Mouse (Mus musculus) stomach, postnatal 0 days (tissue): ENCODE results near the gene Hk2. TPM values are rescaled to one million over a fixed set of nuclear protein-coding genes. Genes with fewer than 3 reads are reported as not detected.

Source experiments
- ATAC-seq: fragments of 200-750 bp; cut with Nextera tagmentation; 2 replicates; pipeline ENCODE4 v1.8.0; 2017; ENCODE audit not compliant: low FRiP score, low TSS enrichment
- DNase-seq: peaks from one replicate; pipeline ENCODE4 v3.0.0-alpha.2; 2016; ENCODE audit warnings: low spot score
- H3K27ac ChIP-seq: fragments of 300-500 bp; sonication (generic); replicated peaks from 2 replicates; pipeline ENCODE4 v1.5.1; 2014; ENCODE audit warnings: mild to moderate bottlenecking, control low read depth
- H3K27me3 ChIP-seq: fragments of 300-500 bp; sonication (generic); 2 replicates; pipeline ENCODE4 v1.6.1; 2014; ENCODE audit warnings: low read length; ENCODE audit not compliant: control insufficient read depth, insufficient read depth
- H3K36me3 ChIP-seq: fragments of 300-500 bp; sonication (generic); 2 replicates; pipeline ENCODE4 v1.6.1; 2014; ENCODE audit warnings: low read length, mixed read lengths; ENCODE audit not compliant: control insufficient read depth, insufficient read depth
- H3K4me1 ChIP-seq: fragments of 300-500 bp; sonication (generic); replicated peaks from 2 replicates; pipeline ENCODE4 v1.6.1; 2014; ENCODE audit warnings: antibody characterized with exemption; ENCODE audit not compliant: control insufficient read depth, insufficient read depth
- H3K4me2 ChIP-seq: fragments of 300-500 bp; sonication (generic); replicated peaks from 2 replicates; pipeline ENCODE4 v1.6.1; 2014; ENCODE audit warnings: low read depth, mild to moderate bottlenecking, control low read depth, moderate library complexity
- H3K4me3 ChIP-seq: fragments of 300-500 bp; sonication (generic); 2 replicates; pipeline ENCODE4 v1.5.1; 2014; ENCODE audit warnings: low read depth, low read length, control low read depth
- H3K9ac ChIP-seq: fragments of 300-500 bp; sonication (generic); 2 replicates; pipeline ENCODE4 v1.6.1; 2014; ENCODE audit warnings: mild to moderate bottlenecking, low read length, control low read depth, mixed read lengths
- H3K9me3 ChIP-seq: fragments of 300-500 bp; sonication (generic); 2 replicates; pipeline ENCODE4 v1.6.1; 2016; ENCODE audit warnings: low read length; ENCODE audit not compliant: control insufficient read depth
- CTCF ChIP-seq: IDR thresholded peaks from 2 replicates; pipeline ENCODE4 v1.5.1; 2016; ENCODE audit warnings: antibody characterized with exemption, low read depth, mild to moderate bottlenecking, moderate library complexity
- EP300 ChIP-seq: optimal IDR thresholded peaks from 2 replicates; pipeline ENCODE3; 2016; ENCODE audit warnings: antibody characterized with exemption
- WGBS: fragments of 180-500 bp; shearing (Covaris S2); extraction: QIAGEN DNeasy Blood & Tissue Kit; methylation state at CpG from one replicate; pipeline ENCODE4 v1.1.7; 2014; 5-methylcytosine and 5-hydroxymethylcytosine counted together
- polyA plus RNA-seq: library from polyadenylated mRNA; unstranded; fragments of >200 nt; fragmentation: Nextera tagmentation; extraction: Ambion mirVana; gene quantifications from 2 replicates; pipeline ENCODE4 v1.2.1, GENCODE M21; 2015

The Hk2 gene
- polyA plus RNA-seq = 7.1 and 8.9 TPM in 2 replicates

DNA sequence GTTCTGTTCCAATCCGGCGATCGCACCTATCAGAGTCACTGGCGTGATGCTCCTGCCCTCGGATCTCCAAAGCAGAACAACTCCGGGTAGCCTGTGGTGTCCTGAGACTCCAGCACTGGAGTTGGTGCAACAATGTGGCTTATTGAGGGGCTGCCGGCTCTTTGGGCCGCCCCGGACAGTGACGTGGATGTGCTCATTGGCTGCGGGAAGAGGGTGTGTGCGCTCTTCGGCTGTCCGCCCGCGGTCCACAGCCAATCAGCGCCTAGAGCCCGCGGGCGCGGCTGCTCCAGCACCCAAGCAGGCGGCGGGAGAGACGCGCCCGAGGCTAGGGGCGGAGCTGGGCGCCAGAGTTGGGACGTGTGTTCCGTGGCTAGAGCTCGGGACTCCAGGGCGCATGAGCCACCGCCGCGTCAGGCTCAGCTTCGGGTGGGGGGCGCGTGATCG is at the start of gene Hk2:
Gene Hk2 (minus strand): TSS at position 134 of the 444 bp plus-strand sequence.
- Histone ChIP-seq H3K9ac (peak within 1 kb of the TSS; percentile 70), H3K27ac (peak within 1 kb of the TSS; percentile 88), H3K4me3 (peak within 1 kb of the TSS; percentile 61), H3K9me3 (no peaks in the 10 kb centered on the region), H3K4me2 (peak within 1 kb of the TSS; percentile 92), H3K27me3 (no peaks in the 10 kb centered on the region), H3K4me1 (no peaks in the 10 kb centered on the region), H3K36me3 (no peaks in the 10 kb centered on the region)
- ATAC-seq = peak; percentile 95
- DNase-seq = peak; percentile 94
- WGBS = under 1% methylated on average over 38 of the region's 39 CpGs
- TF ChIP-seq CTCF (peak; percentile 20; the same call in 1 of the 2 replicates), EP300 (no peak)

DNA sequence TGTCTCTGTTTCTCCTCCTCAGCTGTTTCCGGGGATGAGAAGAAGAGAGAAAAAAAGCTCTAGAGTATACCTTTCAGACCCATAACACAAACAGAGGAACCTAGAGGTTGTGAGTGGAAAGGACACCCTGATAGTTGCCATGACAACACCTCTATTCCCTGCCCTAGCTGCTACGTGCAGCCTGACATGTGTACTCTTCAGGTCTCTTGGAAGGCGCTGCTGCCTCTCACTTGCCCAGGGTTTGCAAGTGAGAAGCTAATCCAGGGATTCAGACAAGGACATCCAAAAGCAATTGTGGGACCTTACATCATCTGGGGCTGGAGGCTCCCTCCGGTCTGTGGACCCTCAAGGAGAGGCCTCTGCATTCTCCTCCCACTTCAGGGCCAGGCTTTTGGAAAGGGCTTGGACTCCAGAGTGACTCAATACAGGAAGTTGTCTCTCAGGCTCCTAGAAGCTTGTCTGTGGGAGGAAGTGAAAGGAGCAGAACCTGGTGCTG is 47.6 kb upstream of the Hk2 start:
- Histone ChIP-seq H3K4me1 (no peaks in the 10 kb centered on the region), H3K4me2 (no peak overlapping the region), H3K36me3 (no peaks in the 10 kb centered on the region), H3K9me3 (no peaks in the 10 kb centered on the region), H3K27ac (peak overlapping the region; percentile 59), H3K9ac (no peak overlapping the region), H3K27me3 (no peaks in the 10 kb centered on the region), H3K4me3 (no peak overlapping the region)
- DNase-seq (peak; percentile 54), ATAC-seq (peak; percentile 90)
- 12% methylated on average over 4 of the region's 4 CpGs for WGBS
- TF ChIP-seq EP300 = no peak

DNA sequence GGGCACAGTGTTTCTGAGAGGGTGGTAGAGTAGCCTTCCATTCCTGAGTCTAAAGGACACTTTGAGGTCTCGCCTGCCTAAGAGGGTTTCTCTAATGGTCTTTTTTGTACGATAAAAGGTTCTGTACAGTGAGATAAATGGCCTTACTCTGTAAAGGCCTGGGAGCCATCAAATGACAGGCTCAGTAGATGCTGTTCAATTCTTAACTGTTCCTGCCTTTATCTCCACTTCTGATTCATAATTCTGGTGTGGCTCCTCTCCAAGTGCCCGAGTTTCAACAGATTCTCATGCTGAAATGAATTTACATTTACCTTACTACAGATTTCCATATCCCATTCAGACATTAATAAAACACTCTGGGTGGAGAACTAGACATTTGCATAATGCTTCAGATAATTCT is 46.5 kb upstream of the Hk2 start:
- H3K4me1 ChIP-seq = no peaks in the 10 kb centered on the region
- TF ChIP-seq CTCF = no peak
- no peak for TF ChIP-seq EP300
- ATAC-seq (no peak), DNase-seq (no peak)
- H3K36me3 ChIP-seq = no peaks in the 10 kb centered on the region
- no peak overlapping the region for H3K9ac ChIP-seq
- H3K9me3 ChIP-seq = no peaks in the 10 kb centered on the region
- 34% methylated on average over 3 of the region's 3 CpGs for WGBS
- H3K4me3 ChIP-seq = no peak overlapping the region
- H3K4me2 ChIP-seq = no peak overlapping the region
- no peaks in the 10 kb centered on the region for H3K27me3 ChIP-seq
- no peak overlapping the region for H3K27ac ChIP-seq

DNA sequence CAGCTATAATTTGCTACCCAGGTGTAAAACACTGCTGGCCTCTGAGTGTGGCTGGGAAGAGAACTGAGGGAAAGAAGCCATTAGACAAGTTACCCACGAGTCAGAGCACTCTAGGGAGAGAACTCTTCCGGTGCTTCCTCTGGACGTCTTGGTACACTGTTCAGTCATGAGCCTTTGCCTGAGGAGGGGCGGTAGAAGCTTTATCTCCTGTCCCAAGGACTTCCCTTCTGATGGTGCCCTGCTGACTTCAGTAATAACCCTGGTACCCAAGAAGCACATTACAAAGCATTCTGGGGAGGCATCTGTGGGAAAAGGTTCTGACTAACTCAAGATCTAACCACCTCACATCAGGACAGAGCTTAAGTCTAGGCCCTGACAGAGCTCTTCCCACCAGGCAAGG is 40.6 kb upstream of the Hk2 start:
- Histone ChIP-seq H3K9ac (no peak overlapping the region), H3K36me3 (no peaks in the 10 kb centered on the region), H3K9me3 (no peaks in the 10 kb centered on the region), H3K4me2 (no peak overlapping the region), H3K4me1 (no peaks in the 10 kb centered on the region), H3K4me3 (no peak overlapping the region), H3K27me3 (no peaks in the 10 kb centered on the region), H3K27ac (no peak overlapping the region)
- ATAC-seq = no peak
- TF ChIP-seq EP300 (no peak), CTCF (no peak)
- DNase-seq = no peak
- WGBS = 65% methylated on average over 4 of the region's 4 CpGs

GRCm38 (mm10) chr6:82807984-82808700 is 33.9 kb upstream of the Hk2 start:
- no peak overlapping the region for H3K4me2 ChIP-seq
- 88% methylated on average over 7 of the region's 7 CpGs for WGBS
- ATAC-seq = no peak

DNA sequence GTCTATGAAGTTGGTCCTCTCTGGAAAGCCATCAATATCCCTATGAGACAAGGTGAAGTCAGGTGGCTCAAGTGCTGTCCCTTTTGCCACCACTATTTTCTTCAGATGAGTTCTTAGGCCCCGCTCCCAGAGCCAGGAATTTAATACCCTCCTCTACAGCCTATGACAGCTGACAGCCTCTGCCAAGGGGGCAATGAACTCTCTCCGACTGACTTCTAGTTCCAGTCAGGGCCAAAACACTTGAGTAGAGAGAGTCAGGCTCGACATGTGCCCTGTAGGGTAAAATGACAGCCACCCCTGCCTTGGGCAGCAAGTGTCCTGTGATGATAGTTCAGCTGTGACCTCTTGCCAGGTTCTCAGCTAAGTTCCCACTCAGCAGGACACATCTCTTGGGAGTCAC is 32.7 kb upstream of the Hk2 start:
- H3K27ac ChIP-seq = no peak overlapping the region; the same call in 1 of the 2 replicates
- H3K9me3 ChIP-seq = no peaks in the 10 kb centered on the region
- DNase-seq (no peak), ATAC-seq (no peak)
- no peak overlapping the region for H3K9ac ChIP-seq
- 67% methylated on average over 3 of the region's 3 CpGs for WGBS
- no peaks in the 10 kb centered on the region for H3K36me3 ChIP-seq
- H3K4me3 ChIP-seq = no peak overlapping the region
- no peaks in the 10 kb centered on the region; the same call in 1 of the 2 replicates for H3K4me1 ChIP-seq
- TF ChIP-seq CTCF (no peak), EP300 (no peak)
- no peak overlapping the region for H3K4me2 ChIP-seq
- no peaks in the 10 kb centered on the region for H3K27me3 ChIP-seq

More at GRCm38 (mm10) chr6:82807984-82808700, 33.9 kb upstream of the Hk2 start:
- no peak for DNase-seq
- TF ChIP-seq CTCF (no peak), EP300 (no peak)
- no peak overlapping the region for H3K27ac ChIP-seq
- no peaks in the 10 kb centered on the region for H3K36me3 ChIP-seq
- H3K9ac ChIP-seq = no peak overlapping the region
- H3K4me1 ChIP-seq = no peaks in the 10 kb centered on the region; the same call in 1 of the 2 replicates
- no peaks in the 10 kb centered on the region for H3K9me3 ChIP-seq
- no peak overlapping the region for H3K4me3 ChIP-seq
- H3K27me3 ChIP-seq = no peaks in the 10 kb centered on the region
